Mouse (Mus musculus) neutrophil, adult 65 days (primary cell): ENCODE measurements around the gene Olfr366. TPM values are rescaled to one million over a fixed set of nuclear protein-coding genes. Genes with fewer than 3 reads are reported as not detected.

Source experiments
- total RNA-seq: library from RNA; stranded (reverse); gene quantifications from 2 replicates; pipeline ENCODE4 v1.2.4, GENCODE M21; 2023

The Olfr366 gene
- total RNA-seq: not detected in 2 replicates

GRCm38 (mm10) chr2:37211274-37211673 lies at the start of gene Olfr366:
Gene Olfr366, plus strand, starts transcription at chr2:37211574.

GRCm38 (mm10) chr2:37187898-37188297 lies 23.5 kb upstream of the Olfr366 start, which contains the start of gene Olfr365:
Gene Olfr365, plus strand, starts transcription at chr2:37188198.

Other genes starting within 250 kb of the Olfr366 start
- not detected in 2 replicates for gene Olfr357, start 217.7 kb upstream of the Olfr366 start, total RNA-seq
- not detected in 2 replicates for gene Olfr358, start 202.2 kb upstream of the Olfr366 start, total RNA-seq
- not detected in 2 replicates for gene Olfr360, start 145.8 kb upstream of the Olfr366 start, total RNA-seq
- not detected in 2 replicates for gene Olfr361, start 122.3 kb upstream of the Olfr366 start, total RNA-seq
- not detected in 2 replicates for gene Olfr362, start 93.7 kb upstream of the Olfr366 start, total RNA-seq
- gene Olfr364-ps1, start 72.3 kb upstream of the Olfr366 start, total RNA-seq: not detected in 2 replicates
- 0.07 TPM in 1 of 2 replicates, not detected in the other for gene Olfr365, start 23.4 kb upstream of the Olfr366 start, total RNA-seq
- not detected in 2 replicates for gene Olfr368, start 114.9 kb downstream of the Olfr366 start, total RNA-seq
- gene Pdcl, start 147.8 kb downstream of the Olfr366 start, total RNA-seq: 34.7 and 39.5 TPM in 2 replicates
- 34.9 and 48.8 TPM in 2 replicates for gene Rc3h2, start 211.3 kb downstream of the Olfr366 start, total RNA-seq
- 2.6 and 3.0 TPM in 2 replicates for gene Zbtb26, start 231.6 kb downstream of the Olfr366 start, total RNA-seq
- 8.4 and 9.1 TPM in 2 replicates for gene Zbtb6, start 231.6 kb downstream of the Olfr366 start, total RNA-seq
- 15.0 and 20.4 TPM in 2 replicates for gene Rabgap1, start 231.7 kb downstream of the Olfr366 start, total RNA-seq